Mouse (Mus musculus) heart, adult 18-20 months (tissue): Measurements from ENCODE around the gene Samd4. TPM values are rescaled to one million over a fixed set of nuclear protein-coding genes. Genes with fewer than 3 reads are reported as not detected.

Experiments used
- DNase-seq, 2 experiments: peaks; one replicate each; pipeline ENCODE4 v3.0.0; 2021 to 2022; ENCODE audit warnings: mixed read lengths in 1 of 2
- total RNA-seq, 2 experiments: library from RNA; stranded (reverse); gene quantifications; 2 replicates each; pipeline ENCODE4 v1.2.3; 2021

Gene Samd4
- total RNA-seq, 2 experiments from 2014 or later, result 51.2 to 56.1 TPM

DNA sequence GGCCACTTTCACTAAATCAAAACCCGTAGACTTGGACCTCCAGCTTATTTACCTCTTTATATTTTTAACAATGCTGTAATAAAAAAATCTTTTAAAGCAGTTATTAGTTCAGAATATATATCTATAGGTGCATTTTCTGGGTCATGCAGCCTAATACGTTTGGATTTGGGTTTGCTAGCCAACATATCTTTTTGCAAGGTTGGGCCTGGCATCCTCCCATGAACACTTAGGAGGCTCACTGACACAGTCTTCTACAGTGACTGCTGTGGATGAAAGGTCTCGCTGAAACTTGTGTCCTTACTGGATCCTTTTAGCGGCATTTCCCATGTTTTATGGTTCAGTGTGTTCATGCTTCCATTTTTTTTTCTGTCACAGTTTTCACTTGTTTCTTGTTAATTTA, 21.6 kb downstream of the Samd4 start:
- DNase-seq, result no peak

DNA sequence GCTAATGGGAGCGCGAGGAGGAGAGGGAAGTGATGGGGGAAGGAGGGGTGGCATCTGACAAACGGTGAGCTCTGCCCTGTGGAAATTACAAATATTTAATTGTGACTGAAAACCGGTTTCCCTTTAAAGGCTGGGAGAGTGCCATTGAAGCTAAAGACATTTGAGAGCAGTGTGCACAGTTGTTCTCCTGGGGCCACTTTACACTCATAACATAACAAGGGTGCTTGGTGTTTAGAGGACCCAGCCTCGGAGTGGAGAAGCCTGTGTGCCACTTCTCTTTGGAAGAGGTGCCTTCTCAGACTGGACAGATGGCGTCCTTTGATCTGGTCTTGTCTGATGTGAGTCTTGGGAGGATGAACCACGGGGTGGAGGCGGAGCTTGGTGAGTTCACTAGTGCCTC, 26.2 kb downstream of the Samd4 start:
- DNase-seq, result no peak

DNA sequence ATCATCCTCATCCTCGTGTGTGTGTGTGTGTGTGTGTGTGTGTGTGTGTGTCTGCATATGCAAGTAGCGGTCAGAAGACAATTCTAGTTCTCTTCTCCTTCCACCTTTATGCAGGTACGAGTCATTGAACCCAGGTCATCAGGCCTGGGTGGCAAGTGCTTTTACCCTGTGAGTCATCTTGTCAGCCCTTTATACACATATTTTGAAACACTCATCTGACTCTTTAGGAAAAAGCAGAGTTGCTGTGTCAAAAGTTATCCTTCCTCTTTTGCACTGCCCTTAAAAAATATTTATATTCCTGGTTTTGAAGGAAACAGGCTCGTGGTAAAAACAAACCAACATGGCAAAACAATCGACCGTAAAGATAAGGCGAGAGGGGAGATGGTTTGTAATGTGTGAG, 29.8 kb downstream of the Samd4 start:
- no peak for DNase-seq

DNA sequence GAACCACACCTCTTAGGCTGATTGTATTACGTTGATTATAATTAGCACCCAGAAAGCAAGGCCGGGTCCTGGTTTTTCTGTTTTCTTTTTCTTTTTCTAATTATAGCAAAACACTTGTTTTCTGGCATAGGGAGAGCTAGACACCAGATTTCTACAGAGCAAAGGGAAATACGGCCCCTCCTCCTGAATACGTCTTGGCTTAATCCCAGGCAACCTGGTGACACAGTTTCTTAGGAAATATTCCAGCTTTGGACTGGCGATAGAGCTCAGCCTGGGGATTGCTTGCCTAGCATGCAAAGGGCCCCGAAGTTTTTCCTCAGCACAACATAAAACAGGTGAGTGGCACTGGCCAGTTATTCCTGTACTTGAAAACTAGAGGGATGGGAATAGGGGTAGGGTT, 31.7 kb downstream of the Samd4 start:
- peak; percentile 55 to 68 for DNase-seq

DNA sequence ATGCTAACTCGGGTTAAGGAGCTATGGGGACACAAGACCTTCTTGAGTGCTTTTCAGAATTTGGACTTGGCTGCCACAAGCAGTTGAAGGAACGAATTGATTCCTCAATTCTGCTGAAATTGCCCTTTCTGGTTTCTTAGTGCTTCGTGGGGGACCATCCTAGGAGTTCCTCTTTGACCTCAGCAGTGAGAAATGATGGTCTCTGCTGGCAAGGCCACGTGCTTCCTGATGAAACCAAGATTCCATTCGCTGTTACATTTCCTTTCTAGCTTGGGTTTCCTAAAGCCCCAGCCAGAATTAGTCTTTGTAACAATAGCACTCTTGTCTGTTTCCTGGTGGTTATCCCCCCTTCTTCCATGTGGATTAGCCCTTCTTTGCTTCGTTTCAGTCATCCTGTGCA, 32.9 kb downstream of the Samd4 start:
- peak in 1 of 2 experiments; percentile 52 for DNase-seq

GRCm38 (mm10) chr14:46916581-46916980, 33.9 kb downstream of the Samd4 start:
- no peak for DNase-seq

- no peak for DNase-seq
Measured at GRCm38 (mm10) chr14:46917136-46917535, 34.5 kb downstream of the Samd4 start.

DNA sequence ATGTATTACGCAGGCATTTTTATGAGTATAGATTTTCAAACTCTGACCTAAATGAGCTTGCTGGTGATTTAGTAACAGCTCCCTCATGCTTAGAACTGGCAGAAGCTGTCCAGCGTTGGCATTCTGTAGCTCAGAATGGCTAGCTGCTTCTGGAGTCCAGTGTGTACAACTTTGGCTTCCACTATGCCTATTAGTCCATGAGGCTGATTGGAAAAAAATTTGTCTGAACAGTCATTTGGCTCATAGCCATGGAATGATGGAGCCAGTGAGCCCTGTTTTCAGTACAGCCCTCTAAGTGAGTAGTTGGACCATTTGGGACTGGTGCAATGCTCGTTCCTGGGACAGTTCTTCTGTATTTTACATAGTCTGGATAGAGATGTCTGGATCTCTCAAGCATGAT, 34.9 kb downstream of the Samd4 start:
- DNase-seq, result no peak

- DNase-seq, result no peak
Measured at GRCm38 (mm10) chr14:46920496-46920895, 37.8 kb downstream of the Samd4 start.

DNA sequence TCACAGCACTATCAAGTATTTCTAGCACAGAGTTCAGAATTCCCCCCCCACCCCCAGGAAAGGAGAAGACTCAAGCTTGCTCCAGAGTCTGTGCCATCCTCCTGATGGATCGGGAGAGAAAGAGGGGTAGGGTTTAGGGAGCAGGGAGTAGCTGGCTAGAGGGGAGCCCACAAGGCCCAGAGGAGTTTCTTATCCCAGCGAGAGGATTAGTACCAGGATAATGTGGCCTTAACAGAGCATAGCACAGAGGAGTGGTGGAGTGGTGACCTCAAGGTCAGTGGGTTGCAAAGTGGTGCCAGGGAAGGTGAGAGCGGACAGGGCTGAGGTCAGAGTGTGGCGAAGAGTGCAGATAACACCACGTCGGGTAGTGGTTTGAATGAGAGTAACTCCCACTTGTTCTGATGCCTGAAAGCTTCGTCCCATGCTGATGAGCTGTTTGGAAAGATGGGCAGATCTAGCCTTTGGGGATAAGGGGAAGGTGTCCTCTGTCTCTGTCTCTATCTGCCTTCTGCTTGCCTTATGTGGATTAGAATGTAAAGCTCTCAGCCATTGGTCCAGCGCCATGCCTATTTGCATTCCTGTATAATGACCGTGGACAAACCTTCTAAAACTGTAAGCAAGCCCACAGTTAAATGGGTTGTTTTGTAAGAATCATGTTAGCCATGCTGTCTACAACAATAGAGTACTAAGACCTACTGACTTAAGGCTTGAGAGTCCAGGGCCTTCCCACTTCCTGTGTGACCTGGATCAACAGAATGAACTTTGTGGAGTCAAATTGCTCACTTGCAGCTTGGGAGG, 38.7 kb downstream of the Samd4 start:
- DNase-seq, result no peak

GRCm38 (mm10) chr14:46923931-46924330, 41.3 kb downstream of the Samd4 start:
- DNase-seq, result peak; percentile 62 to 64

- DNase-seq, result peak; percentile 53 to 57
Measured at GRCm38 (mm10) chr14:46924422-46924821, 41.8 kb downstream of the Samd4 start.

DNA sequence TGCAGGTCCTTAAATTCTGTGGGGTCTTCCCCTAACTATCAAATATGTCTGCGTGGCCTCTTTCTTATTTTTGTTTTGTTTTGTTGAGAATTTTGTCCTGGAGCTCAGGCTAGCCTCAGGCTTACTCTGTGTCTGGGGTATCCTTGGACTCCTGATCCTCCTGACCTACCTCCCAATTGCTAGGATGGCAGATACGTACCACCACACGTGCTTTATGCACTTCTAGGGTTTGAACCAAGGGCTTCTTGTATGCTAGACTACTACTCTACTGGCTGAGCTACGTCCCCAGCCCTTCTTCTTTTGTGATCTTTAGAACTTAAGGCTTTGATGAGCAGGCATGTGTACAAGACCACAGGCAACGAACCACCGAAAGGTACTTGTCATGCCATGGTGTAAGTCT, 45.9 kb downstream of the Samd4 start:
- no peak for DNase-seq

DNA sequence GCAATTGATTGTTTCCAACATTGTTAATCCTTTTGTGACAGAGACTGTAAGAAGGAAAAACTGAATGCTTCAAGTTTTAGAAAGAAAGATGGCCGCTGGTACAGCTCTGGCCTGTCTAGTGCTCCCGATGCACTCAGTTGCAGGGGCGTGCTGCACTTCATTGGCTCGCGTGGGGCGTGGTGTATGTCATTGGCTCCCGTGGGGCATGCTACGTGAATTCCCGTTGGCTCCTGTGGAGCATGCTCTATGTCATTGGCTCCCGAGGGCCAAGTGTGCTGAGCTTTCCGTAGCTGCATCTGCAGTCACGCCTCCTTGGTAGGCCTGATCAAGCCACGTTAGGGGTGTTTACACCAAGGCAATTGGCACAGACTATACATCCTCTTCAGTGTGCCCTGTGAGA, 49.5 kb downstream of the Samd4 start:
- DNase-seq, result no peak

DNA sequence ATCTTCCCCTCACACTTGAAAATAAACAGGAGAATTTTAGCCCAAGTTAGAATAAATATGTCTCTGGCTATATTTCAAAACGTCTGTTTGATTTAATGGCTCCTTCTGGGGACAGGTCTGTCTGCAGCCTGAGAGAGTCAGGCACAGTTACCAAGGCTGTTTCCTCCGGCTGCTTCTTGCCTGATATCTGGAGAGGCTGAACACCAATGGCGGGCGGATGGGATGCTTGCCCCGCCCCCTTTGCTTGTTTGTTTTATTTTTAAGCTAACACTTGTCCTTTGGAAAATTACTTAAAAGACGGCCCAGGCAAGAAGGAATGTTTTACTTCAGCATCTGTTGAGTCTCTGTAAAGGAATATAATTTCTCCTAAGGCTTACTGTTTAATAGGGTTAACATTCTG, 50.1 kb downstream of the Samd4 start:
- peak in 1 of 2 experiments; percentile 31 for DNase-seq

GRCm38 (mm10) chr14:46941077-46941476, 58.4 kb downstream of the Samd4 start:
- no peak for DNase-seq

- DNase-seq, result peak; percentile 80 to 83
Measured at GRCm38 (mm10) chr14:46941896-46942812, 59.5 kb downstream of the Samd4 start.

GRCm38 (mm10) chr14:46944411-46944810, 61.8 kb downstream of the Samd4 start:
- DNase-seq, result no peak

DNA sequence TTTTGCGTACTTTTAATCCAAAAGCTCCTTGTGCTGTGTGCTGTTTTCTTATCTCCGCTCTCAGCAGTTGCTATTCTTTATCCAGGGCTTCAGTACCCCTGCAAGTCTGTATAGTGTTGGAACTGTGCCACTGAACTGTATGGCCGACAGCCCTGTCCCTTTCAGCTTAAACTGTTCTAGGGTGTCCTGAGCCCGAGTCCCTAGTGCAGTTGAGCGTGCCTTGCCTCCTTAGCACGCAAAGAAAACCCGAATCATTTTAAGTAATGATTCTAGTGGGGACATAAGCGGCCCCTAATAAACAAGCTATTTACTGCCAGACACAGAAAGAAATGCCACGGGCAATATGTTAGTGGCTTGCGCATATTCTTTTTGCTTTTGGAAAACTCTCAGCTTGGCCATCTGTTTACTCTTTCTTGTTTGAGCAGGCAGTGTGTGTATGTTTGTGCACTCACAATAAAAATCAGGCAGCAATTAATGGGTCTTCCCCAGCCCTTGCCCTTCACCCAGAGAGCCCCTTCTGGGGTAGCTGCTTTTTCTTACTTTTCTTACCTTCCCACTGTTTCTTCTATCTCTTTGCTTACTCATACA, 63.3 kb downstream of the Samd4 start:
- DNase-seq, result no peak

DNA sequence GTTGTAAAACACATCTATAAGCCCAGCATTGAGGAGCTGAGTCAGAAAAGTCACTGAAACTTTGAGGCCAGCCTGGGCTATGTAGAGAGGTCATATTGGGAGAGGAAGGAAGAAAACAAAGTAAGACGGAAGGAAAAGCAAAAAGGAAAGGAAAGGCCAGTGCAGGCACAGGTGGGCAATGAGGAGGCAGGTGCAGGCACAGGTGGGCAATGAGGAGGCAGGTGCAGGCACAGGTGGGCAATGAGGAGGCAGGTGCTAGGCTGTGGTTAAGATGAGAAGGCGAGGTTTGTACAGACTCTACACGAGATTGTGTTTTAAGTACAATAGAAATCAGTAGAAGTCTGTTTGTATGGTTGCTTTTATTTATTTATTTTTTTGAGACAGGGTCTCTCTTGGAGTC, 65.0 kb downstream of the Samd4 start:
- no peak for DNase-seq

DNA sequence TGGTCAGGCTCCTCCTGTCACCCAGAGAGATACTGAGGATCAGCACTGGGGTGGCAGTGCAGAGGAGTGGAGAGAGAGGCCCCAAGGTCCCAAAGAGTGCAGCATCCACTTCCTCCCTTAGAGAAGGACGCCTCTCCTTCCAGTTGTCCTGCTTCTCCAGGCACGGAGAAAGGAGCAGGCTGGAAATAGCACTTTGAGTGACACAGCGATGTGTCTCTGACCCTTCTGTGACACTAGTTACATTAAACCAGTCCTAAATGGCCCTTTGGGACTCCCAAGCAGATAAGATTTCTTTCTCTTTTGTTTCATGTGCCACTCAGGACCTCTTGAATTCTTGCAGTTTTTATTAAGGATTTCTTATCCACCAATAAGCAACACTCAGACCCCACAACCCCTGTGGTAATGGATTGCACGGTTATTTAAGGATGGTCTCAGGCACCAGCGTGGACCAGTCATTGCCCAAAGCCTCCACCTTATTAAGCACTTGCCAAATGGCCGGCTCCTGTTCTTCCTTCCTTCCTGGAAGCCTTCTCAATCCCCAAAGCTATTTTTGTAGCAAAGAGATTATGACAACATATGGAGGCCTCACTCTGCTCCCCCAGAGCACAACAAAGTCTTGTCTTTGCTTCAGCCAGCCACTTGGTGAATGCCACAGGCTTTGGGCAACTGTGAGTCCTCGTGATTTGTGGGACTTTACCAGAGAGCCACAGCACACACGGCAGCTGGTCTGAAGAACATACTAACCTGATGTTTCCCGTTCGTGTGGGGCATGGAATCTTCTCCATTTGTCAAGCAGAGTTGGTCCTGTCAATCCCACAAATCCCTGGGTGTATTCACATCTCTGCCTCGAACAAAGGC, 68.1 kb downstream of the Samd4 start:
- DNase-seq, result peak in 1 of 2 experiments; percentile 31

DNA sequence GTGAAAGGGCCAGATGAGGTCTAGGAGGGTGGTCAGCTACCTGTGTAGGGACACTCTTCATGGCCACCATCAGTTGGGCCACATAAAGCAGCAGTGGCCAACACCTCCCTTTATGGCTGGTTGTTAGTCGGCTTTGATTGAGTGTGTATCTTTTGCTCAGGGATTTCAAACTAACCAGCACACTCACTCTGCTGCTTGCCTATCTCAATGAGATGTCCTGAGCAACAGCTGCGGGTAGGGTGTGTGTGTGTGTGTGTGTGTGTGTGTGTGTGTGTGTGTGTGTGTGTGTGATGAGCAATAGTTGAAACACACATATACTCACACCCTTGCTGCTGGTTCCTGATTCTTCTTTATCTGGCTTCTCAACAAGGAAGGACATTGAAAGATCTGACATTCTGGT, 69.6 kb downstream of the Samd4 start:
- no peak for DNase-seq
